Mouse (Mus musculus) thymus, postnatal 4 days (tissue): ENCODE measurements around the gene Limd1.

Source experiments
- DNase-seq: peaks from one replicate; pipeline ENCODE4 v3.0.0; 2021

Limd1 gene

GRCm38 (mm10) chr9:123478586-123479195 is at the start of gene Limd1:
Gene Limd1 (plus strand): TSS chr9:123478706.
- DNase-seq = peak; percentile 78

- DNase-seq = no peak
These were observed 48.6 kb upstream of the Limd1 start for GRCm38 (mm10) chr9:123429863-123430262.

- DNase-seq = no peak
These were observed 47.5 kb upstream of the Limd1 start for GRCm38 (mm10) chr9:123430973-123431372.

DNA sequence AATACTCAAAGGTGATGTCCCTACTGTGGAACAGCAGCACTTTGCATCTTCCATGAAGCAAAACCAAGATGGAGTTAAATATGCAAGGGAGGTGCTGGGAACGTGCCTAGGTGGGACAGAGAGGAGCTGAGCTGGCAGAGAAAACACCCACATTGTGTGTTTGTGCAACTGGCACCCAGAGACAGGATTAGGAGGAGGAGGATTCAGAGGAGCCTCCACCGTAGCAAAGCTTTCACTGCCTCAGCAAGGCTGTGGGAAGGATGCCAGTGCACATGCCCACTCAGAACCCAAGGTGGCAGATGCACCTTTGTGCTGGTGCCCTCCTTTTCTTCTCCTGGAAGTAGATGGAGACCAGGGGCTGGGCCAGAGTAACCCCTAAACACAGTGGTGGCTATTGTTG is 40.3 kb upstream of the Limd1 start:
- no peak for DNase-seq

GRCm38 (mm10) chr9:123440230-123441058 is 38.1 kb upstream of the Limd1 start:
- DNase-seq = no peak

GRCm38 (mm10) chr9:123447101-123447500 is 31.4 kb upstream of the Limd1 start:
- peak; percentile 74 for DNase-seq

DNA sequence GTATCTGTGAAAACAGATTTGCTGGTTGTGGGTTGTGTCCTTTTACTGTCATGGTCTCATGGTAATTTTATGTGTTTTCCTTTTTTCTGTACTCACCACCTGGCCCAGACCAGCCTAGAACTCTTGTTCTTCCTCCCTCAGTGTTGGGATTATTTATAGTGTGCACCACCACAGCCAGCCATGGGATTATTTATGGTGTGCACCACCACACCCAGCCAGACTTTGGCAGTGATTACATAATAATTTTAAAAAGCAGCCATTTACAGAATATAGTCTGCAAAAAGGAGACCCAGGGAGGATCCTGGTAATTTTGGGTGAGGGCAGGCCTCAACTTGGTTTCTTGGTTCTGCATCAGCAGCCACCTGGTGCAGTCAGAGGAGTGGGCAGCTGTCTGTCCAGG is 29.9 kb upstream of the Limd1 start:
- DNase-seq = no peak

DNA sequence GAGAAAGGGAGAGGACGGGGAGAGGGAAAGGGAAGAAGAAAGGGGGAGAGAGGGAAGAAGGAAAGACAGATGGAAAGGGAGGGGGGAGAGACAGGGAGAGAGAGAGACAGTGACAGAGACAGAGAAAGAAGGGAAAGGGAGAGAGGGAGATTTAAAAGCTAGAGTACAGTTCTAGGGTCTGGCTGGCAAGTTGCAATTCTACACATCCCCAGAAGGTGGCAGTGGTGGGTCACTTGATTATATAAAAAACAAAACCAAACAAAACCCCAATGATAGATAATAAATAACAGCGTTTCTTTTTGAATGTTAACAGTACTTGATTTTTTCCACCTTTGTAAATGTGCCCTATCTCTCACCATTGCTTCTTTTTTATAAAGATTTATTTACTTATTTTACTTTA is 28.3 kb upstream of the Limd1 start:
- DNase-seq = peak; percentile 76

- no peak for DNase-seq
These were observed 26.7 kb upstream of the Limd1 start for GRCm38 (mm10) chr9:123451772-123452171.

GRCm38 (mm10) chr9:123456634-123457602 is 21.6 kb upstream of the Limd1 start:
- no peak for DNase-seq

- no peak for DNase-seq
These were observed 20.9 kb upstream of the Limd1 start for GRCm38 (mm10) chr9:123457603-123458002.

DNA sequence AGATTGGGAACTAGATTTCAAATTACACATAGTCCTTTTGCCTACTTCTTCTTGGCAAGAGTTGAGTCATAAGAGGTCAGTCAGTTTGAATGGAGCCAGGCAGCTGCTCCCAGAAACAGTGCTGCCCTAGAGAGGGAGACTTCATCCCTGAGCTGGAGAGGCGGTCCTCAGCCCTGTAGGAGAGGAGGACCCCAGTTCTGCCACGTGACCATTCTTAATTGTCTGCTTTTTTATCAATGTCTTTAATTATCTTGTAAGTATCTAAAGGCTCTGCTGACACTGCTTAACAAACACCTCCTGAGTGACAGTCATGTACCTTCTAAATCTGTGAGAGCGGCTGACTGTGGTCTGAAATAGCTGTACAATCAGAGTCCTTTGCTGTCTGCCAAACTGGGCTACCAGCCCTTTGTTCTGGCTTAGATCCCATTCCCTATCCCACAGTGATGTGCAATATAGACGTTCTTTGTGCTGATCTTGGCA is 11.3 kb upstream of the Limd1 start:
- DNase-seq = no peak

DNA sequence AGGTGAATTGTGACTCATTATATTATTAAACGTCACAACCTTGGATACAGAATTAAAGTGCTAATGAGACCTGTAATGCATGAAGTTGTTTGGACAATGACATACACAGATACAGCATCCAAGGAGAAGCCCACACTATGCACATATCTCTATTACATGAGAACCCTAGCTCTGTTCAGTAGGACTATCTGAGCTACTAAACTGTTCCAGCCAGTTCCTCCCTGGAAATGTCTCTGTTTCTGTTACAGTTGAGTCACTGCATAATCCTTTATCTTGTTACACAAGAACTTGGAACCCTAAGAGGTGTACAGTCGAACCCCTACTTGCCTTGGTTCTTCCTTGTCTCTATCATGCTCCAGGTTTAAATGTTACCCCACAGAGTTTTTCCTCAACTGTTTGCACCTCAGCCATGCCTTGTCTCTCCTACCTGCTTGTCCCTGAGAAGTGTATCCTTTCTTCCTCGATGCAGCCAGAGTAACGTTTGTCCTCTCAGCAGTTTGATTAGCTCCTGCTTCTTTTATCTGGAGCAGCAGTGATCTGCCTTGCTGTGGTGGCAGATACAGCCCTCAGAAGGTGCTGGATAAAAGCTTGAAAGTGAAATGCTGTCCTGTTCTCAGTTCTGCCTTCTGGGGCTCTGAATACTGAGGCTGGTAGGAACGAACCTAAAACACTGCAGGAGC is 10.0 kb upstream of the Limd1 start:
- no peak for DNase-seq

DNA sequence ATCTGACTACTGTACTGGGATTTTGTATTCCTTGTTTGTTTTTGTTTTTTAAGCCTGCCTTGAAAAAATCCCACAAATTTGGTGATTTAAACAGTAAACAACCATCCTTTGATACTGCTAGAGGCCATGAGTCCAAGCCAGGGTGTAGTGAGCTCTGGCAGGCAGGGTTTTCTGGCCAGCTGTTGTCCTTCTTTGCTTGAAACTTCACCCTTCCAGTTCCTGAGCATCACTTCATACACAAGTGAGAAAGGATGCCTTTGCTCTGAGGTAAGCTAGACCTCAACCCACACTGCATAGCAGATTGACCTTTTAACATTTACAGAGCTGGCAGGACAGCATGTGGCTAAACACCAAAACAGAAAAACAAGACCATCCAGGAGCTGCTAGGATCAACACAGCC is 9.4 kb upstream of the Limd1 start:
- DNase-seq = no peak

GRCm38 (mm10) chr9:123473377-123473776 is 5.1 kb upstream of the Limd1 start:
- no peak for DNase-seq

GRCm38 (mm10) chr9:123475569-123475968 is 2.9 kb upstream of the Limd1 start:
- DNase-seq = no peak

- no peak for DNase-seq
These were observed 398 bp upstream of the Limd1 start for GRCm38 (mm10) chr9:123478031-123478585.

DNA sequence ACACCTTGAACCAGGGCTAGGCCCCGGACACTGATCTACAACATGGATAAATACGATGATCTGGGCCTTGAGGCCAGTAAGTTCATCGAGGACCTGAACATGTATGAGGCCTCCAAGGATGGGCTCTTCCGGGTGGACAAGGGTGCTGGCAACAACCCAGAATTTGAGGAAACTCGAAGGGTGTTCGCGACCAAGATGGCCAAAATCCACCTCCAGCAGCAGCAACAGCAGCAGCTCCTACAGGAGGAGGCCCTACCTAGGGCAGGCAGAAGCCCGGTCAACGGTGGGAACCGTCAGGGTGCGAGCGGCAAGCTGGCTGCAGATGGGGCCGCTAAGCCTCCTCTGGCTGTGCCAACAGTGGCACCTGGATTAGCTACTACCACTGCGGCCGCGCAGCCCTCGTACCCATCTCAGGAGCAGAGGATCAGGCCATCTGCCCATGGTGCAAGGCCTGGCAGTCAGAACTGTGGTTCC is 727 bp downstream of the Limd1 start:
- DNase-seq = peak; percentile 47

DNA sequence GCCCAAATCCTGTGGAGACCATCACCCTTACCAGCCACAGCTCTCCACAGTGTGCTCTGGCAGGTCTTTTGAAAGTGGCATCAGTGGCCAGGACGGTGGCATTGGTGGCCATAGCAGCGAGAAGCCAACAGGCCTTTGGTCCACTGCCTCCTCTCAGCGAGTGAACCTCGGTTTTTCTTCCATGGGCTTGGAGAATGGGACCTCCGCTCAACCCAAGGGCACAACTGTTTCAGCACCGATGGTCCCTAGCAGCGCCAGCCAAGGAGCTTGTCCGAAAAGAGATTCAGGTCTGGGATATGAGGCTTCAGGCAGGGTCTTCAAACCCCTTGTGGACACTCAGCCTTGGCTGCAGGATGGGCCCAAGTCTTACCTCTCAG is 1.4 kb downstream of the Limd1 start:
- peak; percentile 16 for DNase-seq

DNA sequence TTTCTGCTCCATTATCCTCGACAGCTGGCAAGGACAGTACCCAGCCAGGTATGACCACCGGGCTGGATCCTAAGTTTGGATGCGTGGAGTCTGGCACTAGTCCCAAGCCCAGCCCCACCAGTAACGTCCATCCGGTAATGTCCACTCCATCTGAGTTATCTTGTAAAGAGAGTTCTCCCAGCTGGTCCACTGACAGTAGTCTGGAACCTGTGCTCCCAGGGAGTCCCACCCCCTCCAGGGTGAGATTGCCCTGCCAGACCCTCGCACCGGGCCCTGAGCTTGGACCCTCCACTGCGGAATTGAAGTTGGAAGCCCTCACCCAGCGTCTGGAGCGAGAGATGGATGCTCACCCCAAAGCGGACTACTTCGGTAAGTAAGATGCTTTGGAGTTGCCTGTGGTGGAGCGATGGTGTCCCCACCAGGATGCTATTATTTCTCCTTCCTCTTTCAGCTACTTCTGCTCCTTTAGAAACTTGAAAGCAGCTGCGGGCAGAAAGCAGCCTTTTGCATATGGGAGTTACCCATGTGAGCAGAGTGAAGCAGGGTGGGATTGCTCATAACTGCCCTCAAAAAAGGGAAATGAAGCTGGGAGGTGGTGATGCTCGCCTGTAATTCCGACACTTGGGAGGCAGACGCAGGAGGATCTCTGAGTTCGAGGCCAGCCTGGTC is 1.9 kb downstream of the Limd1 start:
- peak; percentile 17 for DNase-seq

GRCm38 (mm10) chr9:123481136-123481535 is 2.6 kb downstream of the Limd1 start:
- no peak for DNase-seq

GRCm38 (mm10) chr9:123483598-123483997 is 5.1 kb downstream of the Limd1 start:
- DNase-seq = no peak
